Mouse (Mus musculus): Measurements from ENCODE around the gene BC030867.

DNA sequence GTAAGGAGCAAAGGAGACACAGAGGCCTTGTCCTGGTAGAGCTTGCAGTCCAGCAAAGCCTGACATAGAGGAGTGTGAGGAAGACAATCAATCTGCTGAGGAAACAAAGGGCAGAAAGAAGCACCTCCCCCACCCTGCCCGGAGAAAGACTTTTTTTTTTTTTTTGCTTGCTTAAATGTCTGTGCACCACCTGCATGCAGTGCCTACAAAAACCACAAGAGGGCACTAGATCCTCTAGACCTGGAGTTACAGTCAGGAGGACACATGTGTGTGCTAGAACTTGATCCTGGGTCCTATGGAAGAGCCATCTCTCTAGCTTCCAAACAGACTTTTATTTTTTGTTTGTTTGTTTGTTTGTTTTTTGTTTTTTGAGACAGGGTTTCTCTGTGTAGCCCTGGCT, 51.2 kb downstream of the BC030867 start:
- TF ChIP-seq CTCF (IDR thresholded peaks at IDR 0.05; ENCODE audit: extremely low read depth, insufficient read depth, insufficient read length, insufficient replicate concordance) (peak; percentile 18; the same call in 1 of the 2 replicates), POLR2A (IDR thresholded peaks at IDR 0.05; ENCODE audit: low read depth, low read length) (no peak)
